24 mouse cellular contexts compared by ENCODE assay signal in the genomic region with DNA sequence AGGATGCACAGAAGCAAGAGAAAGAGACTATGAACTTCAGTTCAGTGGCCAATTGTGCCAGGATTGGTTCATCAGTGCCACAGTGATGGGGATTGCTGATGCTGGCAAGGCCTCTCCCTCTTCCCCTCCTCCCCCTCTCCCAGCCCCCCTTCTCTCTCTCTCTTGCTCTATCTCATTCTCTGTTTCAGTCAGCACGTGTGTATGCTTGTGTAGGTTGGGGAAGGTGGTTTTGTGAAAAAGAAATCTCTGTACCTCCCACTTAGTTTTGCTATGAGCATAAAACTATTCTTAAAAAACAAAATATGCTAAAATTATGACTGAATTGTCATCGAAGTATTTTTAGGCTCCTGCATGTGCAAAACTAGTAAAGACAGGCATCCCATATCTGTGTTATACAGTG. TPM values are rescaled to one million over a fixed set of nuclear protein-coding genes. Genes with fewer than 3 reads are reported as not detected.
"Had no signal": no experiment of that assay in that cellular context is flagged by ENCODE, and none has a peak within 500 bp of the region (broad histone marks: within the 10 kb centered on the region; RNA-seq: fewer than 3 reads in every experiment).

No protein-coding gene starts in this region.

- H3K27ac ChIP-seq: kidney, embryonic 15.5 days; left cerebral cortex, adult 2 months; liver, embryonic 13.5 days; stomach, embryonic 15.5 days had no signal

- H3K4me3 ChIP-seq: kidney, embryonic 15.5 days; left cerebral cortex, adult 2 months; liver, embryonic 13.5 days; stomach, embryonic 15.5 days had no signal

- H3K9me3 ChIP-seq: kidney, embryonic 15.5 days; liver, embryonic 13.5 days; stomach, embryonic 15.5 days had no signal

- H3K4me1 ChIP-seq: kidney, embryonic 15.5 days; stomach, embryonic 15.5 days had no signal

- H3K36me3 ChIP-seq: kidney, embryonic 15.5 days; liver, embryonic 13.5 days; stomach, embryonic 15.5 days had no signal

- H3K27me3 ChIP-seq: kidney, embryonic 15.5 days; liver, embryonic 13.5 days; stomach, embryonic 15.5 days had no signal

- DNase-seq: kidney, postnatal 10 days; kidney, postnatal 36 days; layer of hippocampus, postnatal 36 days; liver, embryonic 13.5 days; lung, adult 2 months; lung, postnatal 14 days; lung, postnatal 4 days; midbrain, embryonic 14.5 days; right cerebral cortex, adult 18-20 months; right cerebral cortex, postnatal 14 days; right cerebral cortex, postnatal 4 days; thymus, postnatal 25 days had no signal

RNA-seq across cellular contexts. Expression of a gene that starts 38.9 kb away (rescaled TPM):
- polyA plus RNA-seq: kidney, embryonic 15.5 days; limb, embryonic 11.5 days; limb, embryonic 14.5 days; liver, adult 2 months; liver, embryonic 13.5 days; liver, embryonic 16.5 days; lung, adult 2 months; lung, embryonic 16.5 days; midbrain, embryonic 11.5 days; midbrain, embryonic 14.5 days; midbrain, postnatal 0 days; neural tube, embryonic 11.5 days; neural tube, embryonic 14.5 days; stomach, embryonic 15.5 days had no signal

RNA-seq across cellular contexts. Expression of a gene that starts 38.9 kb away (rescaled TPM):
- polyA plus RNA-seq: lung, adult 2 months; lung, embryonic 16.5 days; midbrain, postnatal 0 days; neural tube, embryonic 11.5 days; neural tube, embryonic 14.5 days had no signal
